Mouse (Mus musculus): ENCODE data around the gene Atp13a3. TPM values are rescaled to one million over a fixed set of nuclear protein-coding genes. Genes with fewer than 3 reads are reported as not detected.

Atp13a3 gene
- polyA plus RNA-seq, 1 experiment: 8.9 TPM

DNA sequence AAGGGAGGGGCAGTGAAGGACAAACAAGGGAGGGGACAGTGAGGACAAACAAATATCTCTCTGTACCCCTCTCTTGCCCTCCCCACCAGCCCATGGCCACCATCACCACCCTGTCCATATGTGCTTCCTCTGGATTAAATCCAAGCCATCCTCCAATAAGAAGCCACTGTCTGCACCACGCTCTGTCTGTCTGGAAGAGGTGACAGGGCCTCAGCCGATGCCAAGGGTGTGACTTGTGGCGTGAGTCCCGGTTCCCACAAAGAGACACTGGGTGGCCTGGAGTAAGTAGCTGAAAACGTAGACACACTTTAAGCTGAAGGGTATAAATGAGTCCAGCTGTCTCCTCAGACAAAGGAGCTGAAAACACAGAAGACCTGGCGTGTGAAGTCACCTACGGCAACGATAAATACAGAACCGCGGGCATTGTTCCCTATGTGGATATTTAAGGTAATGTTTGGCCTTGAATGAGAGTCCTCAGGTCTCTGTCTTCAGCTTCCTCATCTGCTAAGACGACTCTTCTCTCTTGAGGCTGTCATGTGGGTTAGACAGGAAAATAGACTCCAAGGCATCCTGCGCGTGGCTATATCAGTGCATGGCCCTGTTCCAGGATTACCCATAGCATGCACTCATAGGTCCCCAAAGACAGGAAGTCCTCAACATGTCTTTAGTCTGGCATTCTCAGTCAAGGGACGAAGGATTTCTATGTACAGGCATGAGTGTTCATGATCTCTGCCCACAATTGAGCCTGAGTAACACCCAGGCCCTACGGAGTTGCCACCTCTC lies 130.0 kb downstream of the Atp13a3 start:
- no peak for TF ChIP-seq CTCF (IDR thresholded peaks at IDR 0.05; ENCODE audit: control insufficient read depth, insufficient read depth, insufficient replicate concordance, low read depth, low read length)
- TF ChIP-seq POLR2A (IDR thresholded peaks at IDR 0.05; ENCODE audit: control insufficient read depth, low read depth, low read length): no peak
- H3K27ac ChIP-seq (ENCODE audit: control insufficient read depth, insufficient read depth, low read depth, low read length): no peak overlapping the region
- no peaks in the 10 kb centered on the region for H3K4me1 ChIP-seq (ENCODE audit: control insufficient read depth, insufficient read depth, low read length)
- no peak overlapping the region for H3K4me3 ChIP-seq (ENCODE audit: control insufficient read depth, low read depth, low read length)
- no peaks in the 10 kb centered on the region for H3K36me3 ChIP-seq (ENCODE audit: control insufficient read depth, insufficient read depth, low read length)
- no peaks in the 10 kb centered on the region for H3K27me3 ChIP-seq (ENCODE audit: control insufficient read depth, insufficient read depth, low read length)

GRCm38 (mm10) chr16:30273065-30273464 lies 132.7 kb downstream of the Atp13a3 start:
- Histone ChIP-seq H3K4me3 (ENCODE audit: control insufficient read depth, low read depth, low read length) (no peak overlapping the region), H3K36me3 (ENCODE audit: control insufficient read depth, insufficient read depth, low read length) (no peaks in the 10 kb centered on the region), H3K27ac (ENCODE audit: control insufficient read depth, insufficient read depth, low read depth, low read length) (no peak overlapping the region), H3K27me3 (ENCODE audit: control insufficient read depth, insufficient read depth, low read length) (no peaks in the 10 kb centered on the region), H3K4me1 (ENCODE audit: control insufficient read depth, insufficient read depth, low read length) (no peaks in the 10 kb centered on the region)
- TF ChIP-seq POLR2A (IDR thresholded peaks at IDR 0.05; ENCODE audit: control insufficient read depth, low read depth, low read length) (no peak), CTCF (IDR thresholded peaks at IDR 0.05; ENCODE audit: control insufficient read depth, insufficient read depth, insufficient replicate concordance, low read depth, low read length) (no peak)

DNA sequence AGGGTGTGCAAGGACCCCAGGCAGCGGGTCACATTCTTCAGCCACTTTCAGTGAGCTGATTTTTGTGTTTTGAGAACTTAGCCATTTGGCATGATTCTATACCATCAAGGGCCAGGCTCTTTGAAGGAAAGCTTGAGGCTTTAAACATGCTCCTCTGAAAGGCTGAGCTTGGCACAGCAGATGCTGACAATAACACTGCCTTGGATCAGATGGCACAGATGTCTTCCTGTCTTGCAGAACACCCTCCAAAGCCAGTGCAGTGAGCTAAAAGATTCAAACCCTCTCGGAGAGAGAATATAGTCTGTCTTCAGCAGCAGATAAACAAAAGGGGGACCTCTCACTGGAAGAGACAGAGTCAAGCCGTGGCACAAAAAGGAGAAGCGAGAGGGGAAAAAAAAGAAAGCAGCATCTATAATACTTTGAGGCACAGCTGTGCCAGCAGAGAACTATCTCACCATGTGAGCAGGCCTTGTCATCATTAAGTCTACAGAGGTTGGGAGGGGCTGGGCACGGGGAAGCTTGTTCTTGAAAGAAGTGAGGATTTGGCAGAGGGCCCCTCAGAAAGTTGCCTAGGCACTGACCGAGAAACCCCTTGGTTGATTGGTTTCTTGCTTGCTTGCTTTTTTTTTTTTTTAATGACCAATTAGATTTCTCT lies 133.7 kb downstream of the Atp13a3 start:
- TF ChIP-seq CTCF (IDR thresholded peaks at IDR 0.05; ENCODE audit: control insufficient read depth, insufficient read depth, insufficient replicate concordance, low read depth, low read length) (no peak), POLR2A (IDR thresholded peaks at IDR 0.05; ENCODE audit: control insufficient read depth, low read depth, low read length) (no peak)
- no peaks in the 10 kb centered on the region for H3K4me1 ChIP-seq (ENCODE audit: control insufficient read depth, insufficient read depth, low read length)
- no peak overlapping the region for H3K4me3 ChIP-seq (ENCODE audit: control insufficient read depth, low read depth, low read length)
- H3K36me3 ChIP-seq (ENCODE audit: control insufficient read depth, insufficient read depth, low read length): no peaks in the 10 kb centered on the region
- H3K27ac ChIP-seq (ENCODE audit: control insufficient read depth, insufficient read depth, low read depth, low read length): no peak overlapping the region
- no peaks in the 10 kb centered on the region for H3K27me3 ChIP-seq (ENCODE audit: control insufficient read depth, insufficient read depth, low read length)

DNA sequence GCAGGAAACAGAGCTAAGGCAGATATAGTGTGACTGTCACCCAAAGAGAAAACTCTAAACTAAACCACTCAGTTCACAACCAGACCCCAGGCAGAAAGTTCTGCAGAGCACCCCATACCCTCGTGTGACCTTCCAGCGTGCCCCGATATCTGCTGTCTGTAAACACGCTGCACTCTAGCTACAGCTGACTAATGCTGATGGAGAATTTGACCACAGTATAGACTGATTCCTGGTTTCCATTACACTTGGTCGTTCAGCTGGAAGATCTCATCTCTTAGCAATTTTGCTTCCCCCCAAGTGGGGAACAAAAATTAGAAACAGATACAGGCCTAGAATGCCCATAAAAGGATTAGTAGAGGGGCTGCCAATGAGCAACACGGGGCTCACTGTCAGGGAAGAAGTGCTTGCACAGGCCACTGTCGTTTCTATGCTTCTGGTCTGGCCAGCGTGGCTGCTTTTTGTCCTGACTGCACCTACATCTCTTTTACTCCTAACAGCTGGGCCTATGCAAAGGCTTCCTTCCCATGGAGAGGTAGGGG lies 134.5 kb downstream of the Atp13a3 start:
- Histone ChIP-seq H3K4me3 (ENCODE audit: control insufficient read depth, low read depth, low read length) (no peak overlapping the region), H3K4me1 (ENCODE audit: control insufficient read depth, insufficient read depth, low read length) (no peaks in the 10 kb centered on the region), H3K36me3 (ENCODE audit: control insufficient read depth, insufficient read depth, low read length) (no peaks in the 10 kb centered on the region), H3K27ac (ENCODE audit: control insufficient read depth, insufficient read depth, low read depth, low read length) (no peak overlapping the region), H3K27me3 (ENCODE audit: control insufficient read depth, insufficient read depth, low read length) (no peaks in the 10 kb centered on the region)
- TF ChIP-seq POLR2A (IDR thresholded peaks at IDR 0.05; ENCODE audit: control insufficient read depth, low read depth, low read length): no peak
- TF ChIP-seq CTCF (IDR thresholded peaks at IDR 0.05; ENCODE audit: control insufficient read depth, insufficient read depth, insufficient replicate concordance, low read depth, low read length): no peak

DNA sequence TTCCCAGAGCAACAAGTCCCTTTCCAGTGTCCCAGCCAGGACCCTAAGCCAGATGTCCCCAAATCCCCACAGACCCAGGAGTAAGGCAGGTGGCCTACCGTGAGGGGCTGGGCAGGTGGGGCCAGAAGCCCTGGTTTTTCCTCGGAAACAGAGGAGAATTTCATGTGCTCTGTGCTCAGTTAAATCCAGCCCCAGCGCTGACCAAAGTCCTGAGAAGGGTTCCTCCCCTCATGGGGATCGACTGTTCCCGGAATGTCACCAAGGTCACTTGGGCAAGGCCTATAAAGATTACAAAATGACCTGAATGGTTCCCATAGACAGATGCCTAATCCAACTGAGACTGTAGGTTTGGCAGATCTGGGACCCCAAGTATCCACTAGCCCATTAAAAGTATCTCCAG lies 138.4 kb downstream of the Atp13a3 start, which contains the start of gene Cpn2:
Gene Cpn2, minus strand, starts transcription at position 141 of the 400 bp plus-strand sequence.
- Histone ChIP-seq H3K27ac (ENCODE audit: control insufficient read depth, insufficient read depth, low read depth, low read length) (no peak within 1 kb of the TSS), H3K27me3 (ENCODE audit: control insufficient read depth, insufficient read depth, low read length) (no peaks in the 10 kb centered on the region), H3K36me3 (ENCODE audit: control insufficient read depth, insufficient read depth, low read length) (no peaks in the 10 kb centered on the region), H3K4me3 (ENCODE audit: control insufficient read depth, low read depth, low read length) (no peak within 1 kb of the TSS), H3K4me1 (ENCODE audit: control insufficient read depth, insufficient read depth, low read length) (no peaks in the 10 kb centered on the region)
- no peak for TF ChIP-seq POLR2A (IDR thresholded peaks at IDR 0.05; ENCODE audit: control insufficient read depth, low read depth, low read length)
- TF ChIP-seq CTCF (IDR thresholded peaks at IDR 0.05; ENCODE audit: control insufficient read depth, insufficient read depth, insufficient replicate concordance, low read depth, low read length): no peak

- TF ChIP-seq POLR2A (IDR thresholded peaks at IDR 0.05; ENCODE audit: control insufficient read depth, low read depth, low read length): no peak
- TF ChIP-seq CTCF (IDR thresholded peaks at IDR 0.05; ENCODE audit: control insufficient read depth, insufficient read depth, insufficient replicate concordance, low read depth, low read length): no peak
- no peak overlapping the region for H3K4me3 ChIP-seq (ENCODE audit: control insufficient read depth, low read depth, low read length)
- no peaks in the 10 kb centered on the region for H3K36me3 ChIP-seq (ENCODE audit: control insufficient read depth, insufficient read depth, low read length)
- H3K4me1 ChIP-seq (ENCODE audit: control insufficient read depth, insufficient read depth, low read length): no peaks in the 10 kb centered on the region
- H3K27me3 ChIP-seq (ENCODE audit: control insufficient read depth, insufficient read depth, low read length): no peaks in the 10 kb centered on the region
- no peak overlapping the region for H3K27ac ChIP-seq (ENCODE audit: control insufficient read depth, insufficient read depth, low read depth, low read length)
Observed at GRCm38 (mm10) chr16:30266561-30266960, 139.2 kb downstream of the Atp13a3 start.

- TF ChIP-seq CTCF (IDR thresholded peaks at IDR 0.05; ENCODE audit: control insufficient read depth, insufficient read depth, insufficient replicate concordance, low read depth, low read length): no peak
- no peak for TF ChIP-seq POLR2A (IDR thresholded peaks at IDR 0.05; ENCODE audit: control insufficient read depth, low read depth, low read length)
- no peaks in the 10 kb centered on the region for H3K36me3 ChIP-seq (ENCODE audit: control insufficient read depth, insufficient read depth, low read length)
- no peaks in the 10 kb centered on the region for H3K4me1 ChIP-seq (ENCODE audit: control insufficient read depth, insufficient read depth, low read length)
- no peak overlapping the region for H3K27ac ChIP-seq (ENCODE audit: control insufficient read depth, insufficient read depth, low read depth, low read length)
- H3K4me3 ChIP-seq (ENCODE audit: control insufficient read depth, low read depth, low read length): no peak overlapping the region
- no peaks in the 10 kb centered on the region for H3K27me3 ChIP-seq (ENCODE audit: control insufficient read depth, insufficient read depth, low read length)
Observed at GRCm38 (mm10) chr16:30265611-30266010, 140.2 kb downstream of the Atp13a3 start.
